Mouse (Mus musculus) stomach, embryonic 15.5 days (tissue): ENCODE data around the gene Tsks. TPM values are rescaled to one million over a fixed set of nuclear protein-coding genes. Genes with fewer than 3 reads are reported as not detected.

ENCODE experiments used
- ATAC-seq: fragments of 200-750 bp; cut with Nextera tagmentation; 2 replicates; pipeline ENCODE4 v1.8.0; 2017; ENCODE audit warnings: low read depth, moderate number of reproducible peaks, moderate TSS enrichment; ENCODE audit not compliant: insufficient read depth, low FRiP score
- H3K27ac ChIP-seq: fragments of 300-500 bp; sonication (generic); 2 replicates; pipeline ENCODE4 v1.5.1; 2015; ENCODE audit warnings: mild to moderate bottlenecking, inconsistent platforms
- H3K27me3 ChIP-seq: fragments of 300-500 bp; sonication (generic); replicated peaks from 2 replicates; pipeline ENCODE4 v1.6.1; 2015; ENCODE audit warnings: inconsistent platforms
- H3K36me3 ChIP-seq: fragments of 300-500 bp; sonication (generic); 2 replicates; pipeline ENCODE4 v1.6.1; 2015; ENCODE audit warnings: inconsistent platforms
- H3K4me1 ChIP-seq: fragments of 300-500 bp; sonication (generic); 2 replicates; pipeline ENCODE4 v1.6.1; 2015; ENCODE audit warnings: inconsistent platforms
- H3K4me2 ChIP-seq: fragments of 300-500 bp; sonication (generic); 2 replicates; pipeline ENCODE4 v1.6.1; 2015; ENCODE audit warnings: mild to moderate bottlenecking, inconsistent platforms
- H3K4me3 ChIP-seq: fragments of 300-500 bp; sonication (generic); replicated peaks from 2 replicates; pipeline ENCODE4 v1.5.1; 2015; ENCODE audit warnings: inconsistent platforms
- H3K9ac ChIP-seq: fragments of 300-500 bp; sonication (generic); 2 replicates; pipeline ENCODE4 v1.6.1; 2015; ENCODE audit warnings: inconsistent platforms
- H3K9me3 ChIP-seq: fragments of 300-500 bp; sonication (generic); 2 replicates; pipeline ENCODE4 v1.6.1; 2016; ENCODE audit warnings: inconsistent platforms
- WGBS: fragments of 180-500 bp; shearing (Covaris S2); methylation state at CpG from one replicate; pipeline ENCODE4 v1.1.7; 2015; 5-methylcytosine and 5-hydroxymethylcytosine counted together
- polyA plus RNA-seq: library from polyadenylated mRNA; unstranded; fragments of >200 nt; fragmentation: Nextera tagmentation; extraction: Ambion mirVana; gene quantifications from 2 replicates; pipeline ENCODE4 v1.2.1, GENCODE M21; 2015

Gene Tsks
- polyA plus RNA-seq, 1 experiment from 2014 or later = 0.09 TPM

DNA sequence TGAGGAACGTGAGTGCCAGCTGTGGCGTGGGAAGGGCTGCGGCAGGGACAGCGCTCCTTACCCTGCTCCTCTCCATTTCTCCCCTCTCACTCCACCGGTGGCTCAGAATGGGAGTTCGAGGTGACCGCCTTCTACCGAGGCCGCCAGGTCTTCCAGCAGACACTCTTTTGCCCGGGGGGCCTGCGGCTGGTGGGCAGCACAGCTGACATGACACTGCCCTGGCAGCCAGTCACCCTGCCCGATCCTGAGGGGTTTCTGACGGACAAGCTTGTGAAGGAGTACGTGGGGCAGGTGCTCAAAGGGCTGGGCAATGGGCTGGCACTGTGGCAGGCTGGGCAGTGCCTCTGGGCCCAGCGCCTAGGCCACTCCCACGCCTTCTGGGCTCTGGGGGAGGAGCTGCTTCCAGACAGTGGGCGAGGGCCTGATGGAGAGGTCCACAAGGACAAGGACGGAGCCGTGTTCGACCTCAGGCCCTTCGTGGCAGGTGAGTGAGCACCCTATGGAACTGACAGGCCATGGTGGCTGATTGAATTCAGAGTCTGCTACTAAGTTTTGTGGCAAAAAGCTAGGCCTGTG lies 57.6 kb downstream of the Tsks start:
- WGBS = 83% methylated on average over 21 of the region's 21 CpGs
- Histone ChIP-seq H3K9ac (no peak overlapping the region), H3K4me3 (no peak overlapping the region), H3K27ac (no peak overlapping the region), H3K4me1 (peaks cover 20% of the 10 kb centered on the region), H3K4me2 (no peak overlapping the region), H3K9me3 (no peaks in the 10 kb centered on the region), H3K36me3 (peaks cover 44% of the 10 kb centered on the region), H3K27me3 (no peaks in the 10 kb centered on the region)
- ATAC-seq = no peak

DNA sequence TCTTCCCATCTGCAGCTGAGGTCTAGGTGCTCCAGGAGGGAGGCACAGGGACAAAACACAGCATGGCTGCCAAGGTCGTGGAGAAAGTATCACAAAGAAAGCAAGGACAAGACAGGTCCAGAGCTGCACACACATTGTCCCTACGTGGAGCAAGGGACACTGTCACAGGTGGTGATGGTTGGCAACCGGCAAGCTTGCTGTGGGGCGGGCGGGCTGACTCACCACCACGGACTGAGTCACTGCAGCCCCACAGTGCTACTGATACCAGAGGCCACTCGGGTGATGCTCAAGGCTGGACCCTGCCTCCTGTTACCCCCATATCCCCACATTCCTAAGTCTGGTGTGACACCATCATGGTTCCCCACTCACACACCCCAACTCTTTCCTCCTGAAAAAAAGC lies 59.4 kb downstream of the Tsks start:
- Histone ChIP-seq H3K4me3 (no peak overlapping the region), H3K9me3 (no peaks in the 10 kb centered on the region), H3K36me3 (peaks cover 63% of the 10 kb centered on the region), H3K4me1 (peaks cover 9% of the 10 kb centered on the region; the same call in 1 of the 2 replicates), H3K9ac (no peak overlapping the region), H3K27me3 (no peaks in the 10 kb centered on the region), H3K27ac (no peak overlapping the region), H3K4me2 (no peak overlapping the region)
- no peak for ATAC-seq
- WGBS = 78% methylated on average over 7 of the region's 7 CpGs

DNA sequence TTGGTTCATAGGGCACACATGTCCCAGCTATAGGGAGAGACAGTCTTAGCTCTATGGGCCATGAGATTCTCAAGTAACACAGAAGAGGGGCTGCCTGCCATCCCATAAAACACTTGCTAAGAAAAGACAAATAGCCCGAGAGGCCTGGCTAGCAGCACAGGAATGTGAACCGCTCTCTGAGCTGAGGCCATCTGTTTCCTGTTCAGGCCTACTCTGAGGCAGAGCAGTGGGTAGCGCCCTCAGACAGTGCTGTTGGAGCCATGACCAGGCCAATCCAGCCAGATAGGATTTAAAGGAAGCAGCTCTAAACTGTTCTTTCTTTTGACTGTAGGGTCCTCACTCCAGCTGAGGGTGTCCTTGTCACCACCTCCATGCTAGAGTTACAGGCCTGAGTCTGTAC lies 61.5 kb downstream of the Tsks start:
- H3K4me1 ChIP-seq = peaks cover 5% of the 10 kb centered on the region; the same call in 1 of the 2 replicates
- H3K27ac ChIP-seq = no peak overlapping the region
- H3K9ac ChIP-seq = no peak overlapping the region
- no peak overlapping the region for H3K4me2 ChIP-seq
- no peak overlapping the region for H3K4me3 ChIP-seq
- H3K9me3 ChIP-seq = no peaks in the 10 kb centered on the region
- WGBS = 62% methylated on average over 3 of the region's 3 CpGs
- H3K36me3 ChIP-seq = peaks cover 83% of the 10 kb centered on the region
- H3K27me3 ChIP-seq = no peaks in the 10 kb centered on the region
- ATAC-seq = no peak

GRCm38 (mm10) chr7:45005321-45005992 lies 62.5 kb downstream of the Tsks start:
- Histone ChIP-seq H3K4me2 (no peak overlapping the region), H3K27me3 (no peaks in the 10 kb centered on the region), H3K9ac (no peak overlapping the region), H3K4me3 (no peak overlapping the region), H3K27ac (no peak overlapping the region), H3K36me3 (peaks cover 84% of the 10 kb centered on the region), H3K4me1 (0 out of 2 replicates have a peak, but pooled peaks cover 4% of the 10 kb centered on the region), H3K9me3 (no peaks in the 10 kb centered on the region)
- ATAC-seq = no peak
- WGBS = 85% methylated on average over 6 of the region's 6 CpGs

DNA sequence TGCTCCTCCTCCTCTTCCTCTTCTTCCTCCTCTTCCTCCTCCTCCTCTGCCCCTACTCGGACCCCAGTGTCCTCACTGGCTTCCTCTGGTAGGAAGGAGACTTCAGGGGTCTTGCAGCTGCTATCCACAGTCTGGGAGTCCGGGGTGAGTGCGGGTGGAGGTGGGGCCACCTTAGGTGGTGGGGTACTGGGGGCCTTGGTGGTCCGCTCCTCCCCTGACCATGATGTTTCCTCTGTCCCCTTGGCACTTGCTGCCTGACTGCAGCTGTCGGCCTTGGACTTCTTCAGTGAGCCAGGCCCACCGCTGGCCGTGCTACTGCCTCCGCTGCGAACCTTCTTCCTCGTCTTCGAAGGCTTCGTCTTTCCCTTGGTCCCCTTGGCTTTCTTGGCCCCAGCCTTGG lies 63.5 kb downstream of the Tsks start:
- Histone ChIP-seq H3K36me3 (peaks cover 81% of the 10 kb centered on the region), H3K9ac (no peak overlapping the region), H3K4me3 (no peak overlapping the region), H3K4me2 (no peak overlapping the region), H3K9me3 (no peaks in the 10 kb centered on the region), H3K4me1 (no peaks in the 10 kb centered on the region), H3K27me3 (no peaks in the 10 kb centered on the region), H3K27ac (no peak overlapping the region)
- WGBS = 92% methylated on average over 12 of the region's 12 CpGs
- ATAC-seq = no peak

DNA sequence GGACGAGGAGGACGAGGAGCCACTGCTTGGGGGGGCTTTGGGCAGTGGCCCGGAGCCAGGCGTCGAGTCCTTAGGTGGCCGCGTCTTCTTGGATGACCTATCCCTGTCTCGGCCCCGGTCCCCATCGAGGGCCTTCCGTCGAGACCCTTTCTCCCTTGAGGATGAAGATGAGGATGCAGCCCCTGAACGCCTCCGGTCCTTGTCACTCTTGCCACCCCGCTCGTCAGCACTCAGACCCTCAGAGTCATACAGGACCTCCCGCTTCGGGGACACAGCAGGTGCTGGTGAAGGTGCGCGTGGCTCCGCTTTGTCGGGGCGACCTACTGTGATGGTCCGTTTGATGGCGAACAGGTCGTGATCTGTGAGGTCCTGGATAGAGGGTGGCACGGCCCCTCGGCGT lies 64.1 kb downstream of the Tsks start:
- no peak for ATAC-seq
- Histone ChIP-seq H3K4me2 (no peak overlapping the region), H3K36me3 (peaks cover 81% of the 10 kb centered on the region), H3K4me1 (no peaks in the 10 kb centered on the region), H3K27me3 (no peaks in the 10 kb centered on the region), H3K9me3 (no peaks in the 10 kb centered on the region), H3K4me3 (no peak overlapping the region), H3K27ac (no peak overlapping the region), H3K9ac (no peak overlapping the region)
- WGBS = 94% methylated on average over 29 of the region's 29 CpGs

Other genes starting within 250 kb of the Tsks start
- gene Izumo2, start 234.5 kb upstream of the Tsks start, polyA plus RNA-seq = not detected in 2 replicates
- gene Vrk3, start 194.8 kb upstream of the Tsks start, polyA plus RNA-seq = 32.5 and 33.2 TPM in 2 replicates
- 2.1 and 2.3 TPM in 2 replicates for gene Zfp473, start 192.2 kb upstream of the Tsks start, polyA plus RNA-seq
- 79.3 and 79.8 TPM in 2 replicates for gene Nup62, start 127.1 kb upstream of the Tsks start, polyA plus RNA-seq
- 1.3 and 1.4 TPM in 2 replicates for gene Il4i1, start 126.8 kb upstream of the Tsks start, polyA plus RNA-seq
- 5.3 and 6.4 TPM in 2 replicates for gene Atf5, start 126.5 kb upstream of the Tsks start, polyA plus RNA-seq
- 110 and 112 TPM in 2 replicates for gene Akt1s1, start 94.2 kb upstream of the Tsks start, polyA plus RNA-seq
- gene Tbc1d17, start 94.1 kb upstream of the Tsks start, polyA plus RNA-seq = 64.5 and 72.0 TPM in 2 replicates
- 25.5 and 32.7 TPM in 2 replicates for gene Pnkp, start 86.1 kb upstream of the Tsks start, polyA plus RNA-seq
- gene Ptov1, start 73.4 kb upstream of the Tsks start, polyA plus RNA-seq = 291 and 320 TPM in 2 replicates
- gene Med25, start 50.5 kb upstream of the Tsks start, polyA plus RNA-seq = 88.7 and 91.0 TPM in 2 replicates
- 22.2 and 24.2 TPM in 2 replicates for gene Fuz, start 47.1 kb upstream of the Tsks start, polyA plus RNA-seq
- gene Ap2a1, start 13.7 kb upstream of the Tsks start, polyA plus RNA-seq = 61.5 and 61.6 TPM in 2 replicates
- gene Cpt1c, start 31.6 kb downstream of the Tsks start, polyA plus RNA-seq = 19.3 and 19.4 TPM in 2 replicates
- gene Prmt1, start 43.4 kb downstream of the Tsks start, polyA plus RNA-seq = 396 and 430 TPM in 2 replicates
- gene Irf3, start 54.4 kb downstream of the Tsks start, polyA plus RNA-seq = 89.5 and 94.4 TPM in 2 replicates
- gene Bcl2l12, start 55.5 kb downstream of the Tsks start, polyA plus RNA-seq = 47.3 and 47.7 TPM in 2 replicates
- 32.4 and 39.3 TPM in 2 replicates for gene Scaf1, start 73.2 kb downstream of the Tsks start, polyA plus RNA-seq
- 58.0 and 59.8 TPM in 2 replicates for gene Rras, start 74.8 kb downstream of the Tsks start, polyA plus RNA-seq
- 9.1 and 9.6 TPM in 2 replicates for gene Prr12, start 109.7 kb downstream of the Tsks start, polyA plus RNA-seq
- gene Nosip, start 119.2 kb downstream of the Tsks start, polyA plus RNA-seq = 52.8 and 55.5 TPM in 2 replicates
- gene Prrg2, start 119.5 kb downstream of the Tsks start, polyA plus RNA-seq = 20.5 and 24.7 TPM in 2 replicates
- gene Rcn3, start 149.0 kb downstream of the Tsks start, polyA plus RNA-seq = 320 and 325 TPM in 2 replicates
- gene Fcgrt, start 160.6 kb downstream of the Tsks start, polyA plus RNA-seq = 92.1 and 94.1 TPM in 2 replicates
- gene Rps11, start 181.2 kb downstream of the Tsks start, polyA plus RNA-seq = 1,420 and 1,462 TPM in 2 replicates
- gene Rpl13a, start 185.6 kb downstream of the Tsks start, polyA plus RNA-seq = 1,296 and 1,308 TPM in 2 replicates
- gene Gm45713, start 193.0 kb downstream of the Tsks start, polyA plus RNA-seq = 0.42 TPM in 1 of 2 replicates, not detected in the other
- 2.2 and 2.5 TPM in 2 replicates for gene Flt3l, start 193.2 kb downstream of the Tsks start, polyA plus RNA-seq
- 80.3 and 90.0 TPM in 2 replicates for gene Pih1d1, start 211.1 kb downstream of the Tsks start, polyA plus RNA-seq
- gene Aldh16a1, start 211.4 kb downstream of the Tsks start, polyA plus RNA-seq = 49.3 and 58.7 TPM in 2 replicates
- gene Slc17a7, start 220.7 kb downstream of the Tsks start, polyA plus RNA-seq = 0.13 TPM in 1 of 2 replicates, not detected in the other
- not detected in 2 replicates for gene Gfy, start 236.4 kb downstream of the Tsks start, polyA plus RNA-seq
- gene Pth2, start 237.8 kb downstream of the Tsks start, polyA plus RNA-seq = not detected in 2 replicates